8 mouse cellular contexts compared by ENCODE assay signal in genomic region chr11:31170052-31170646, GRCm38 (mm10). TPM values are rescaled to one million over a fixed set of nuclear protein-coding genes. Genes with fewer than 3 reads are reported as not detected.
DNase-seq lines count a peak whose midpoint lies in the region; ATAC-seq and TF ChIP-seq lines count a peak whose summit lies in the region.

No protein-coding gene starts in this region.

- ATAC-seq in kidney, embryonic 16.5 days (ENCODE audit: low FRiP score, low TSS enrichment): peak; percentile 76
- no peak for ATAC-seq in embryonic facial prominence, embryonic 13.5 days (ENCODE audit: insufficient number of reproducible peaks, insufficient read depth, low FRiP score, low TSS enrichment, low read depth)
- peak; percentile 46; the same call in 1 of the 2 replicates for ATAC-seq in lung, postnatal 0 days

- H3K9ac ChIP-seq in kidney, embryonic 16.5 days (replicated peaks; ENCODE audit: low read length): no peak overlapping the region
- H3K9ac ChIP-seq in embryonic facial prominence, embryonic 13.5 days: no peak overlapping the region
- no peak overlapping the region for H3K9ac ChIP-seq in lung, postnatal 0 days (replicated peaks; ENCODE audit: low read depth)

- WGBS in kidney, embryonic 16.5 days: 4% methylated on average over 3 of the region's 4 CpGs
- 17% methylated on average over 4 of the region's 4 CpGs for WGBS in embryonic facial prominence, embryonic 13.5 days
- 9% methylated on average over 4 of the region's 4 CpGs for WGBS in lung, postnatal 0 days

- no peaks in the 10 kb centered on the region for H3K27me3 ChIP-seq in kidney, embryonic 16.5 days (ENCODE audit: insufficient read depth, low read length)
- H3K27me3 ChIP-seq in embryonic facial prominence, embryonic 13.5 days: no peaks in the 10 kb centered on the region
- no peaks in the 10 kb centered on the region for H3K27me3 ChIP-seq in lung, postnatal 0 days (replicated peaks; ENCODE audit: insufficient read depth, low read length)

- H3K4me1 ChIP-seq in kidney, embryonic 16.5 days (ENCODE audit: insufficient read depth, low read length): no peaks in the 10 kb centered on the region
- H3K4me1 ChIP-seq in embryonic facial prominence, embryonic 13.5 days: peaks cover 5% of the 10 kb centered on the region
- no peaks in the 10 kb centered on the region for H3K4me1 ChIP-seq in lung, postnatal 0 days (ENCODE audit: insufficient read depth, low read depth, low read length)

- no peaks in the 10 kb centered on the region for H3K36me3 ChIP-seq in kidney, embryonic 16.5 days (ENCODE audit: insufficient read depth, low read length)
- H3K36me3 ChIP-seq in embryonic facial prominence, embryonic 13.5 days: no peaks in the 10 kb centered on the region
- no peaks in the 10 kb centered on the region for H3K36me3 ChIP-seq in lung, postnatal 0 days (ENCODE audit: insufficient read depth, low read length)

- intact Hi-C loops in gastrocnemius, postnatal 14 days (cut with DNase I; ENCODE audit: low total_unique reads): no loop called here

- H3K4me2 ChIP-seq in kidney, embryonic 16.5 days (replicated peaks; ENCODE audit: low read depth, low read length): peak overlapping the region; percentile 65
- H3K4me2 ChIP-seq in embryonic facial prominence, embryonic 13.5 days: peak overlapping the region; percentile 67
- peak overlapping the region; percentile 40; the same call in 1 of the 2 replicates for H3K4me2 ChIP-seq in lung, postnatal 0 days (replicated peaks; ENCODE audit: low read depth, low read length)

- no peak overlapping the region for H3K4me3 ChIP-seq in kidney, embryonic 16.5 days (ENCODE audit: low read length)
- H3K4me3 ChIP-seq in embryonic facial prominence, embryonic 13.5 days: no peak overlapping the region
- H3K4me3 ChIP-seq in lung, postnatal 0 days (ENCODE audit: low read depth, low read length): no peak overlapping the region

- DNase-seq in kidney, adult 9 months: no peak
- peak; percentile 47 for DNase-seq in heart, postnatal 4 days
- peak; percentile 12 for DNase-seq in lung, postnatal 0 days (ENCODE audit: low spot score)
- peak; percentile 6 for DNase-seq in skeletal muscle tissue, adult 2 months (ENCODE audit: low read depth, low spot score)
- no peak for DNase-seq in gastrocnemius, postnatal 14 days
- DNase-seq in thymus, postnatal 4 days: no peak

- no peak for TF ChIP-seq EP300 in lung, postnatal 0 days (IDR thresholded peaks at IDR 0.05)

- TF ChIP-seq CTCF in lung, postnatal 0 days (IDR thresholded peaks at IDR 0.05): no peak

- no peak overlapping the region for H3K27ac ChIP-seq in kidney, embryonic 16.5 days (ENCODE audit: low read length)
- H3K27ac ChIP-seq in embryonic facial prominence, embryonic 13.5 days: no peak overlapping the region
- no peak overlapping the region for H3K27ac ChIP-seq in lung, postnatal 0 days (ENCODE audit: low read length)

- no peaks in the 10 kb centered on the region for H3K9me3 ChIP-seq in kidney, embryonic 16.5 days (ENCODE audit: low read length)
- H3K9me3 ChIP-seq in embryonic facial prominence, embryonic 13.5 days: no peaks in the 10 kb centered on the region
- H3K9me3 ChIP-seq in lung, postnatal 0 days (ENCODE audit: low read length): no peaks in the 10 kb centered on the region

RNA-seq across cellular contexts. Expression of gene Gm17332, which starts 12.1 kb away (rescaled TPM):
- polyA plus RNA-seq in kidney, embryonic 16.5 days (2015; fragmentation: Nextera tagmentation; extraction: Ambion mirVana): not detected in 2 replicates
- not detected in 2 replicates for polyA plus RNA-seq in embryonic facial prominence, embryonic 13.5 days (2015; fragmentation: Nextera tagmentation; extraction: Ambion mirVana)
- total RNA-seq in heart, postnatal 4 days (2021): not detected
- polyA plus RNA-seq in lung, postnatal 0 days (2015; fragmentation: Nextera tagmentation; extraction: Ambion mirVana): not detected in 2 replicates
- total RNA-seq in gastrocnemius, postnatal 14 days (2021): not detected

Comparison
In these comparisons a context has a peak if more than half of its experiments do, and no peak if none do; other contexts are left out.
1. DNase-seq: peak in heart, postnatal 4 days (single experiment), lung, postnatal 0 days (single experiment) and skeletal muscle tissue, adult 2 months (single experiment); none in kidney, adult 9 months (single experiment), gastrocnemius, postnatal 14 days (single experiment) and thymus, postnatal 4 days (single experiment).
2. Peak in every context shown above with its lines, with median percentiles within 50 percentile points of each other: H3K4me2 ChIP-seq.